23 mouse cellular contexts compared by ENCODE assay signal in genomic region chr6:33976576-33976975, GRCm38 (mm10).
"Had no signal": no experiment of that assay in that cellular context is flagged by ENCODE, and none has a peak within 500 bp of the region (broad histone marks: within the 10 kb centered on the region; RNA-seq: fewer than 3 reads in every experiment).

No protein-coding gene starts in this region.

- H3K4me3 ChIP-seq: left cerebral cortex, adult 2 months; limb, embryonic 12.5 days; limb, embryonic 15.5 days; midbrain, embryonic 12.5 days; midbrain, embryonic 15.5 days; neural tube, embryonic 12.5 days; neural tube, embryonic 15.5 days had no signal

- H3K27ac ChIP-seq: left cerebral cortex, adult 2 months; limb, embryonic 15.5 days; liver, embryonic 14.5 days; macrophage; midbrain, embryonic 12.5 days; midbrain, embryonic 15.5 days; neural tube, embryonic 12.5 days; stomach, postnatal 0 days had no signal

- DNase-seq: kidney, postnatal 10 days; kidney, postnatal 36 days; layer of hippocampus, postnatal 36 days; liver, postnatal 0 days; lung, embryonic 14.5 days; right cerebral cortex, adult 18-20 months; right cerebral cortex, postnatal 14 days; right cerebral cortex, postnatal 4 days; thymus, adult 2 months; thymus, postnatal 14 days; thymus, postnatal 4 days had no signal

- H3K9ac ChIP-seq: limb, embryonic 12.5 days; limb, embryonic 15.5 days; liver, embryonic 14.5 days; liver, postnatal 0 days; lung, embryonic 14.5 days; midbrain, embryonic 12.5 days; midbrain, embryonic 15.5 days; neural tube, embryonic 12.5 days; neural tube, embryonic 15.5 days had no signal

- H3K9me3 ChIP-seq: limb, embryonic 12.5 days; limb, embryonic 15.5 days; midbrain, embryonic 12.5 days; midbrain, embryonic 15.5 days; neural tube, embryonic 12.5 days; neural tube, embryonic 15.5 days had no signal

- H3K27me3 ChIP-seq: limb, embryonic 12.5 days; limb, embryonic 15.5 days; midbrain, embryonic 12.5 days; midbrain, embryonic 15.5 days; neural tube, embryonic 12.5 days; neural tube, embryonic 15.5 days had no signal

- ATAC-seq: liver, postnatal 0 days; lung, postnatal 0 days had no signal

- H3K4me2 ChIP-seq: limb, embryonic 15.5 days; liver, embryonic 11.5 days; lung, embryonic 14.5 days; midbrain, embryonic 12.5 days; midbrain, embryonic 15.5 days; neural tube, embryonic 12.5 days; neural tube, embryonic 15.5 days had no signal

- H3K36me3 ChIP-seq: limb, embryonic 12.5 days; limb, embryonic 15.5 days; midbrain, embryonic 12.5 days; midbrain, embryonic 15.5 days; neural tube, embryonic 12.5 days; neural tube, embryonic 15.5 days had no signal
